Mouse (Mus musculus) embryonic facial prominence, embryonic 13.5 days (tissue): ENCODE results near the gene Ivd. TPM values are rescaled to one million over a fixed set of nuclear protein-coding genes. Genes with fewer than 3 reads are reported as not detected.

Source experiments
- ATAC-seq: fragments of 200-750 bp; cut with Nextera tagmentation; 2 replicates; pipeline ENCODE4 v1.8.0; 2017; ENCODE audit warnings: low read depth; ENCODE audit not compliant: insufficient number of reproducible peaks, insufficient read depth, low FRiP score, low TSS enrichment
- H3K27ac ChIP-seq: fragments of 300-500 bp; sonication (generic); 2 replicates; pipeline ENCODE4 v1.5.1; 2015; ENCODE audit warnings: moderate library complexity, mild to moderate bottlenecking, inconsistent platforms
- H3K27me3 ChIP-seq: fragments of 300-500 bp; sonication (generic); 2 replicates; pipeline ENCODE4 v1.6.1; 2015; ENCODE audit warnings: mild to moderate bottlenecking, inconsistent platforms
- H3K36me3 ChIP-seq: fragments of 300-500 bp; sonication (generic); 2 replicates; pipeline ENCODE4 v1.6.1; 2015; ENCODE audit warnings: mild to moderate bottlenecking, inconsistent platforms
- H3K4me1 ChIP-seq: fragments of 300-500 bp; sonication (generic); 2 replicates; pipeline ENCODE4 v1.6.1; 2015; ENCODE audit warnings: inconsistent platforms
- H3K4me2 ChIP-seq: fragments of 300-500 bp; sonication (generic); 2 replicates; pipeline ENCODE4 v1.6.1; 2015; ENCODE audit warnings: moderate library complexity, mild to moderate bottlenecking, inconsistent platforms
- H3K4me3 ChIP-seq: fragments of 300-500 bp; sonication (generic); 2 replicates; pipeline ENCODE4 v1.5.1; 2015; ENCODE audit warnings: mild to moderate bottlenecking, inconsistent platforms
- H3K9ac ChIP-seq: fragments of 300-500 bp; sonication (generic); 2 replicates; pipeline ENCODE4 v1.6.1; 2015; ENCODE audit warnings: mild to moderate bottlenecking, inconsistent platforms
- H3K9me3 ChIP-seq: fragments of 300-500 bp; sonication (generic); 2 replicates; pipeline ENCODE4 v1.6.1; 2016; ENCODE audit warnings: inconsistent platforms
- WGBS: fragments of 180-500 bp; shearing (Covaris S2); methylation state at CpG from one replicate; pipeline ENCODE4 v1.1.7; 2015; ENCODE audit warnings: mixed read lengths; 5-methylcytosine and 5-hydroxymethylcytosine counted together
- polyA plus RNA-seq: library from polyadenylated mRNA; unstranded; fragments of >200 nt; fragmentation: Nextera tagmentation; extraction: Ambion mirVana; gene quantifications from 2 replicates; pipeline ENCODE4 v1.2.1, GENCODE M21; 2015

Gene Ivd
- polyA plus RNA-seq, 1 experiment from 2014 or later, result 84.8 TPM

DNA sequence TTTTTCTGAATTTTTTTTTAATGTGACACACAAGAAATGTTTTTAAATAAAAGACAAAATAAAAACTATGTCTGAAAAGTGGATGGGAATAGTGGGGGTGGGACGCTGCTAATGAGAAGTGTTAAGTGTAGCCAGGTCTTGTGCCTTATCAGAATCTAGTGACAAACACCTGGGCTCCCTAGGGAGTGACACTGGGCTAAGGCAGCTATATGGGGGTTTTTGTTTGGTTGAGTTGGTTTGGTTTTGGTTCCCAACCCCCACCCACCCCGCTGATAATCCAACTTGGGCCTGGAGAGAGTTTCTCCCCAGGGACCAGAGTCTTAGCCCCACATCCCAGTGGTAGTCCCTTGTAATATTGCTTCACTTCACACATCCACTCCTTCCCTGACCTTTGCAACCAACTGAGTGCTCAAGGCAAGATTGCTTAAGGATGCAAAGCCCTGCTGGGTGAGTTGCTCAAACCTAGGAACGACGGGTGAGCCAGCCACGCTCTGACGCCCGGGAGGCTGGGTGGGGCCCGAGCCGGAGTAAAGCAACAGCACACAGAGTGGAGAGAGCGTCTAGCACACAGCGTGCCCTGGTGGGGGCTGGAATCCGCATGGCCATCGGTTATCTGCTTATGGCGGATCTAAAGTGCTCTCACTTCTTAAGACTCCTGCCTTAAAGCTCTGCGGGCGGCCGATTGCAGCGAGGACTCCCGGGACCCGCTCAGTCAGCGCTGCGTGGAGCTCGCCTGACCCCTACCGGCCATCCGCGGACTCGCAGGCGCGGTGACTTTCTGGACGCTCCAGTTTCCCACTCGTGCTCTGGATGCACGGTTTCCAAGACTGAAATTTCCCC, 21.3 kb downstream of the Ivd start:
- Histone ChIP-seq H3K9me3 (no peaks in the 10 kb centered on the region), H3K36me3 (peaks cover 10% of the 10 kb centered on the region), H3K4me1 (peaks cover 7% of the 10 kb centered on the region; the same call in 1 of the 2 replicates), H3K9ac (peak overlapping the region; percentile 76), H3K27me3 (peaks cover 36% of the 10 kb centered on the region), H3K27ac (no peak overlapping the region), H3K4me2 (peak overlapping the region; percentile 82), H3K4me3 (peak overlapping the region; percentile 44)
- WGBS, result 2% methylated on average over 32 of the region's 32 CpGs
- peak; percentile 66 for ATAC-seq

DNA sequence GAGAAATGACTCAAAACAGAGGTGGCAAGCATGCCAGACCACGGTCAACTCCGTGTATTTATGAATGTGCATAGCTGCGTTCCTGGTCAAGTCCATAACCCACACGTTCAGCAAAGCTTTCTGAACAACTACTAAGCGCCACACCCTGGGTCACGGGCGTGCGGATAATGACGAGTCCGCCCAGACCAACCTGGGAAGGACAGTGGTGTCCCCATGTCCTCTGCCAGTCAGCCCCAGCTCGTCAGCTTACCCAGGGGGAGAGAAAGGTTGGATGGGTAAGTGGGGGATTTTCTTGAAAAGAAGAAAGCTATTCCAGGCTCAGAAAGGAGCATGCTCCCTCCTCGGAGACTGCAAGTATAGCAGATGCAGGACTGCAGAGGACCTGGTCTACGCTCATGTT, 25.7 kb downstream of the Ivd start:
- no peak for ATAC-seq

DNA sequence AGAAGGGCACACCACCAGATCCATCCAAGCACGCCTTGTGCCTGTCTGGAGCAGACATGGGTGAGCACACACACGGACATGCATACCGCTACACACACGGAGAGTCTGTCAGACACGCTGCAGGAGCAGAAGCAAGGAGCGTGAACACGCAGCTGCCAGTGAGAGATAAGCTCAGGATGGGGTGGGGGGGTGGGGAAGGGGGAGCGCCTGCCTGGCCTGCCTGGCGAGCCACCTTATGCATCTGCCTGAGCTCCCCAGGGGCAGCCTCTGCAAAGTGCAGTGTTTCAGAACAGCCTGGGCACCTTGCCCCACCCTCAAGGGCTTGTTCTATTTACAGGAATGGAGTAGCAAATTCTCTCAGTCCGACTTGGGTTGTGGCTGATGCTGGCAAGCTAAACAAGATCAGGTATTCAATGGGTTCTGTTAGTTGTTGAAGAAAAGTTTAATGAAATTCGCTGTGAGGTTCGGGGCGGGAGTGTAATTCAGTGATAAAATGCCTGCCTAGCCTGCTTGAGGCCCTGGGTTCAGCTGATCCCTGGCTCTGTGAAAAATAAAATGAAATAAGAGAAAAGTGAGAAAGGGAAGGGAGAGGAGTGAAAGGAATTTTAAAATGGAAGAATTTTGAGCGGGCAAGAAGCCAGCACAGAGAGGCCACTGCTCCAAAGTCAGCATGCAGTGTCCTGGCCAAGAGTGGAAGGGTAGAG, 26.2 kb downstream of the Ivd start:
- H3K27me3 ChIP-seq, result peaks cover 56% of the 10 kb centered on the region
- WGBS, result 26% methylated on average over 13 of the region's 14 CpGs

More for the DNA sequence above, 25.7 kb downstream of the Ivd start:
- Histone ChIP-seq H3K9me3 (no peaks in the 10 kb centered on the region), H3K27ac (no peak overlapping the region), H3K4me2 (peak overlapping the region; percentile 22), H3K36me3 (no peaks in the 10 kb centered on the region), H3K4me3 (no peak overlapping the region), H3K9ac (no peak overlapping the region), H3K27me3 (peaks cover 51% of the 10 kb centered on the region), H3K4me1 (peaks cover 8% of the 10 kb centered on the region; the same call in 1 of the 2 replicates)
- 62% methylated on average over 13 of the region's 13 CpGs for WGBS

DNA sequence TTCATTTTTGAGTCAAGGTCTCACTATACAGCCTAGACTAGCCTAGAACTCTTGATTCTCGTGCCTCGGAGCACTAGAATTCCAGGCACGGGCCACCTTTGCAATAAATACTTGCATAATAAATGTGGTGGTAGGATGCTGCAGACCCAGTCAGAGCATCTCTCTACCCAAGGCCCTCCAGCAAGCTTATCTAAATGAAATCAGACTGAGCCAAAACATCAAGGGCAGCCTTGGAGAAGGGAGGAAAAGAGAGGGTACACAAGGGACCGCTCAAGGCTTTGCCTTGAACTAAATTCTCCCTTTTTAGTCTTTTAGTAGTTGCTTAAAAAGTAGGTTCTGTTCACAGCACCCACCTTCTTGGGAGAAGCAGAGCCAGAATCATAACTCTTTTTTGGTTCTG, 29.4 kb downstream of the Ivd start:
- Histone ChIP-seq H3K4me3 (no peak overlapping the region), H3K36me3 (no peaks in the 10 kb centered on the region), H3K4me2 (no peak overlapping the region), H3K27me3 (peaks cover 65% of the 10 kb centered on the region), H3K9me3 (no peaks in the 10 kb centered on the region), H3K4me1 (peaks cover 16% of the 10 kb centered on the region), H3K9ac (no peak overlapping the region), H3K27ac (no peak overlapping the region)
- no peak for ATAC-seq
- 80% methylated on average over 4 of the region's 4 CpGs for WGBS

More for the DNA sequence above, 26.2 kb downstream of the Ivd start:
- H3K9me3 ChIP-seq, result no peaks in the 10 kb centered on the region
- H3K4me1 ChIP-seq, result peaks cover 8% of the 10 kb centered on the region; the same call in 1 of the 2 replicates
- H3K4me3 ChIP-seq, result no peak overlapping the region
- no peak overlapping the region for H3K9ac ChIP-seq
- no peaks in the 10 kb centered on the region for H3K36me3 ChIP-seq
- no peak overlapping the region for H3K27ac ChIP-seq
- no peak for ATAC-seq
- peak overlapping the region; percentile 22 for H3K4me2 ChIP-seq

DNA sequence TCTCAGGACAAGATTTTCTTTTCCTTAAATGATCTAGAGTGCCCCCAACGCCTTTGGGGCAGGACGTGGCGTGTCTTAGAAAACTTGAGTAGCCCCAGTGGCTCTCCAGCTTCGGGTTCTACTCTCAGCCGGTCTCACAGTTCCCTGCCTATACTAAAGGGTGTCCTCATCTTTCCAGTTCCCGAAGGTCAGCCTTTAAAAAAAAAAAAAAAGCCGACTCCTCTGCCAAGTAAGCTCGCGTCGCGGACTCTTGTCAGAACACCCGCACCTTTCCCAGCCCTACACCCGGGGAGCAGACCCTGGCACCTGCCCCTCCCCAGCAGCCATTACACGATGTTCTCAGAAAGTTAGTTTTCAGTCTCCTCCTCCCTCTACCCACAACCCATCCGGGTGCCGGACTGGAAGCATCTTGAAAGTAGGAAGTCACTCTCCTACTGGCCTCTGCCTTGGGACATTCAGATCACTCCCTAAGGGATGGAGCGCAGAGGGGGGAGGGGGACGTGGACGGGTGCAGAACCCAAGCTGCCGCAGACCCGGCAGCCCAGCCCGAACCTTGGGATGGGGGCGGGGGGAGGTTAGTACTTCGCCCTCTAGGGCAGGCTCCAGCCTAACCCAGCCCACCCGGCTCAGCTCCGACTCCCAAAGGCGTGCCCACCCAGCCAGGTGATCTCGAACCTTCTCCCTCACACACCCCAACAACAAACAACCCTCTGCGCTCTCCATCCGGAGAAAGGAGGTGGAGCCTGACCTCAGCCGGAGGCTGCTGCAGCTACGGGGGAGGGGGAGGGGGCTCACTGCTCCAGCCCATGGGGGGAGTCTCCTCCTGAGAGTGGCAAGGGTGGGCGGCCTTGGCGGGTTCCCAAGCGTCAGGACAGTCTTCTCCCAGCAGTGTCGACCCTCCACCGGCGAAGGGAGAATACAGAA, 34.5 kb downstream of the Ivd start:
- no peaks in the 10 kb centered on the region for H3K36me3 ChIP-seq
- ATAC-seq, result no peak
- H3K4me2 ChIP-seq, result peak overlapping the region; percentile 76
- H3K27me3 ChIP-seq, result peaks cover 92% of the 10 kb centered on the region
- WGBS, result 1% methylated on average over 38 of the region's 38 CpGs
- H3K9ac ChIP-seq, result peak overlapping the region; percentile 63
- peaks cover 37% of the 10 kb centered on the region for H3K4me1 ChIP-seq
- no peak overlapping the region for H3K27ac ChIP-seq
- H3K9me3 ChIP-seq, result no peaks in the 10 kb centered on the region
- peak overlapping the region; percentile 53 for H3K4me3 ChIP-seq

DNA sequence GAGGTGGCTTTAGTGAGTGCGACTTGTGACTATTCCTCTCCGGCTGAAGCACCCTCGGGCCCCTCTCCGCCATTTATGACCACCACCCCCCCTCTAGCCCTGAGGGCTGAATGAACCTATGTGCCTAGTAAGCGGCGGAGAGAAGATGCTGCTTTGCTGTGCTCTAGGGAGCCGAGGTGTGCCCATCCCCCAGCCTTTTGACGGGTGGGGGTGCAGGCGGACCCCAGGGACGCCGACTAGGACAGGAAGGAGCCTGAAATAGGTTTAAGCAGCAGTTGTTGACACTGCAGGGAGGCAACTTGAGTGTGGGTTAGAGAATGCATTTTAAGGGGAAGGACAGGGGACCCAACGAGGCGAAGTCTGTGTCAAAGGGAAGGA, 35.1 kb downstream of the Ivd start:
- Histone ChIP-seq H3K4me1 (peaks cover 37% of the 10 kb centered on the region), H3K4me3 (peak overlapping the region; percentile 53), H3K27me3 (peaks cover 89% of the 10 kb centered on the region), H3K36me3 (no peaks in the 10 kb centered on the region), H3K9ac (peak overlapping the region; percentile 63), H3K9me3 (no peaks in the 10 kb centered on the region), H3K27ac (no peak overlapping the region), H3K4me2 (peak overlapping the region; percentile 76)
- under 1% methylated on average over 13 of the region's 13 CpGs for WGBS
- no peak for ATAC-seq

DNA sequence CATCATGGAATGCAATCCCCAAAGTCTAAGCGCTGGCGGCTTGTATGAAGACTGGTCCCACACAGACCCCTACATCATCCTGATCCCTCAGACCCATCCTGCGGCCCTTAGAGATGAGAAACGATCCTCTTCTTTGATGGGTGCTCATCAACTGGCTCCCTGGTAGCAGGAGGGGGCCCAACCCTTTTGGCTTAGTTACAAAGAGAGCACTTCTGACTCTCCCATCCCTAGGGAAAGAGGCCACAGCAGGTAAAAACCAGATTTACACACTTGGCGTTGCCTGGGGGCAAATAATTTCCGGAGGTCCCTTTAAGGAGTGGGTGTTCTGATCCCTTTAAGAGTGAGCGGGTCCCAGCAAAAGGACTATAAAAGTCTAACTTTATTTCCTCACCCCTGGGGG, 35.6 kb downstream of the Ivd start:
- WGBS, result under 1% methylated on average over 7 of the region's 7 CpGs

DNA sequence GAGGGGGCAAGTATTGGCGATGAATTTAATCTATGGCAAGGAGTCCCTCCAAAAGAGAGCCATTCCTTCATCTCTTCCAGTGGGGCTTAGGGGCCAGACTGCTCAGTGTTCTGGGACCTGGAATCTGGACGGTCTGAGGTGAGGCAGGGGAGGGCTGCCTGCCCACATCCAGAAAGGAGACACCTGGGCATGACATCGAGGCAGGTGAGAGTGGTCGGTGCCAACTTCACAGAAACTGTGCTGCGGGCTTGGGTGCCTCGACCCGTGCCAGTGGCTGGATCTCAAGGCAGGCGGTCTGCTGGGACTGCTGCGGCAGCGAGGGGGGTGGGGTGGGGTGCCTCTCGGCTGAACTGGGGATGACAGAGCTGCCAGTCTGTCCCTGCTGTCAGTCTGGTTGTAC, 36.1 kb downstream of the Ivd start:
- no peak for ATAC-seq
- no peak overlapping the region for H3K9ac ChIP-seq
- WGBS, result 2% methylated on average over 11 of the region's 11 CpGs
- H3K27ac ChIP-seq, result no peak overlapping the region
- peaks cover 85% of the 10 kb centered on the region for H3K27me3 ChIP-seq
- peak overlapping the region; percentile 76; the same call in 1 of the 2 replicates for H3K4me2 ChIP-seq
- H3K4me3 ChIP-seq, result peak overlapping the region; percentile 53; the same call in 1 of the 2 replicates
- no peaks in the 10 kb centered on the region for H3K9me3 ChIP-seq
- H3K36me3 ChIP-seq, result no peaks in the 10 kb centered on the region
- peaks cover 42% of the 10 kb centered on the region for H3K4me1 ChIP-seq

More for the DNA sequence above, 35.6 kb downstream of the Ivd start:
- Histone ChIP-seq H3K27me3 (peaks cover 85% of the 10 kb centered on the region), H3K9ac (no peak overlapping the region), H3K27ac (no peak overlapping the region), H3K36me3 (no peaks in the 10 kb centered on the region), H3K4me2 (peak overlapping the region; percentile 76), H3K4me3 (peak overlapping the region; percentile 53), H3K4me1 (peaks cover 38% of the 10 kb centered on the region), H3K9me3 (no peaks in the 10 kb centered on the region)
- ATAC-seq, result no peak

DNA sequence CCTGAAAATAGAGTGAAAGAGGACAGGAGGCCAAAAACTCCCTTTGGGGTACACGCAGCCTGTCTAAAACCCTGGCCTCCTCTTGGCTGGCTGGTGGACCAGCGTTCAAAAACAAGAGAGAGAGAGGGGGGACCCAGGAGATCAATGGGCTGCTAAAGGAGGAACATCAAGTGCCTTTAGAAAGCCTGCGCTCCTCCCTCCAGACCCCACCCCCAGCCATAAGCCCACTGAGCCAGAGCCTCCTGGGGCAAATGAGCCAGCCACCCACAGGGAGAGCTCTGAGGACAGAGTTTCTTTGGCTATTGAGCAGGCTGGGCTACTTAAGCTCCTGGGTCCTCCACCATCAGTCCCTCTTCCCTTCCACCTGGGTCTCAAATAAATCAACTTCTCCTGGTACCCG, 37.0 kb downstream of the Ivd start:
- WGBS, result 4% methylated on average over 4 of the region's 4 CpGs
- H3K27me3 ChIP-seq, result peaks cover 86% of the 10 kb centered on the region
- no peak for ATAC-seq
- H3K9ac ChIP-seq, result no peak overlapping the region
- no peaks in the 10 kb centered on the region for H3K36me3 ChIP-seq
- no peak overlapping the region for H3K27ac ChIP-seq
- no peaks in the 10 kb centered on the region for H3K9me3 ChIP-seq
- H3K4me1 ChIP-seq, result peaks cover 51% of the 10 kb centered on the region
- no peak overlapping the region for H3K4me2 ChIP-seq
- no peak overlapping the region for H3K4me3 ChIP-seq

DNA sequence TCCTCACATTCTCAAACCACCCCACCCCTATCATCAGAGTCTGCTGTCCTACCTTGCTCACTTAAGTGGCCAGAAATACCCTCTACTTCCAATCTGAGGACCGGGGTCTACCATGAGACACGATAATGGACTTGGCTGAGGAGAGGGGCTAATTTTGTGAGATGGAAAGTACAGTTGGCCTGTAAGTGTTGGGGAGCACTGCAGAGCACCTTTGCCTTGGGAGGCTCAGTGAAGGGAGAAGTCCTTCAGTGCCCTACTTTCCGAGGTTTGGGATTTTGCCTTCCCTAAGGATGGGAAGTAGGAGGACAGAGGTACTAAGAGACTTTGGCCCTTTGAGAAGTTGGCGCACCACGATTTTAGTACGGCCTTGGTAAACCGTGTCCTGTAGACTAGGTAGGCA, 37.6 kb downstream of the Ivd start:
- Histone ChIP-seq H3K4me2 (no peak overlapping the region), H3K9ac (no peak overlapping the region), H3K27me3 (peaks cover 86% of the 10 kb centered on the region), H3K36me3 (no peaks in the 10 kb centered on the region), H3K4me3 (no peak overlapping the region), H3K4me1 (peaks cover 55% of the 10 kb centered on the region), H3K27ac (no peak overlapping the region), H3K9me3 (no peaks in the 10 kb centered on the region)
- no peak for ATAC-seq
- WGBS, result 12% methylated on average over 7 of the region's 7 CpGs
